Mouse (Mus musculus) midbrain, embryonic 11.5 days (tissue): ENCODE measurements at regions not wholly inside any gene's neighbourhood (a gene's known extent, or its start where the extent isn't known, plus 50 kb on each side); places are given as distances from the start of the nearest gene placed in this dataset.
"Not testable (repeated sequence)": the region's sequence is repeated elsewhere in the genome, so short reads cannot be mapped to it uniquely, and the experiment has no call there.

ENCODE experiments used
- ATAC-seq: fragments of 200-750 bp; cut with Nextera tagmentation; 2 replicates; pipeline ENCODE4 v1.8.0; 2017; ENCODE audit warnings: moderate TSS enrichment, moderate library complexity; ENCODE audit not compliant: low FRiP score
- DNase-seq: peaks from one replicate; pipeline ENCODE4 v3.0.0; 2015; ENCODE audit warnings: low spot score; ENCODE audit errors: missing footprints
- H3K27ac ChIP-seq: fragments of 300-500 bp; sonication (generic); 2 replicates; pipeline ENCODE4 v1.5.1; 2014; ENCODE audit warnings: low read depth, low read length
- H3K27me3 ChIP-seq: fragments of 300-500 bp; sonication (generic); 2 replicates; pipeline ENCODE4 v1.6.1; 2014; ENCODE audit warnings: mild to moderate bottlenecking, low read length, moderate library complexity, mixed read lengths; ENCODE audit not compliant: control insufficient read depth, insufficient read depth
- H3K36me3 ChIP-seq: fragments of 300-500 bp; sonication (generic); 2 replicates; pipeline ENCODE4 v1.6.1; 2014; ENCODE audit warnings: mild to moderate bottlenecking, low read length, moderate library complexity, mixed read lengths; ENCODE audit not compliant: control insufficient read depth, insufficient read depth
- H3K4me1 ChIP-seq: fragments of 300-500 bp; sonication (generic); 2 replicates; pipeline ENCODE4 v1.6.1; 2014; ENCODE audit warnings: low read length; ENCODE audit not compliant: control insufficient read depth, insufficient read depth
- H3K4me2 ChIP-seq: fragments of 300-500 bp; sonication (generic); 2 replicates; pipeline ENCODE4 v1.6.1; 2014; ENCODE audit warnings: mild to moderate bottlenecking, moderate library complexity
- H3K4me3 ChIP-seq: fragments of 300-500 bp; sonication (generic); 2 replicates; pipeline ENCODE4 v1.5.1; 2014; ENCODE audit warnings: low read depth, low read length
- H3K9ac ChIP-seq: fragments of 300-500 bp; sonication (generic); 2 replicates; pipeline ENCODE4 v1.6.1; 2014; ENCODE audit warnings: low read length
- H3K9me3 ChIP-seq: fragments of 300-500 bp; sonication (generic); 2 replicates; pipeline ENCODE4 v1.6.1; 2016; ENCODE audit warnings: low read length; ENCODE audit not compliant: control insufficient read depth
- WGBS: fragments of 180-500 bp; shearing (Covaris S2); extraction: QIAGEN DNeasy Blood & Tissue Kit; methylation state at CpG from one replicate; pipeline ENCODE4 v1.1.7; 2014; 5-methylcytosine and 5-hydroxymethylcytosine counted together

GRCm38 (mm10) chr12:98144464-98144863 is 114.8 kb downstream of the Galc start:
- WGBS: 69% methylated on average over 4 of the region's 4 CpGs
- Histone ChIP-seq H3K4me1 (no peaks in the 10 kb centered on the region), H3K36me3 (no peaks in the 10 kb centered on the region), H3K4me3 (no peak overlapping the region), H3K27me3 (no peaks in the 10 kb centered on the region), H3K4me2 (no peak overlapping the region), H3K27ac (no peak overlapping the region), H3K9me3 (no peaks in the 10 kb centered on the region), H3K9ac (no peak overlapping the region)
- ATAC-seq (no peak), DNase-seq (no peak)

- Histone ChIP-seq H3K4me1 (no peaks in the 10 kb centered on the region), H3K9ac (no peak overlapping the region), H3K36me3 (no peaks in the 10 kb centered on the region), H3K9me3 (no peaks in the 10 kb centered on the region), H3K4me3 (no peak overlapping the region), H3K4me2 (no peak overlapping the region), H3K27me3 (no peaks in the 10 kb centered on the region), H3K27ac (no peak overlapping the region)
- no peak for DNase-seq
- WGBS: 83% methylated on average over 1 of the region's 1 CpGs
- no peak for ATAC-seq
Observed at GRCm38 (mm10) chr12:98143170-98143569, 116.1 kb downstream of the Galc start.

- 72% methylated on average over 3 of the region's 3 CpGs for WGBS
- not testable (repeated sequence) for DNase-seq, H3K27ac ChIP-seq, H3K36me3 ChIP-seq, H3K9ac ChIP-seq, H3K9me3 ChIP-seq, H3K4me3 ChIP-seq, ATAC-seq, H3K4me1 ChIP-seq, H3K4me2 ChIP-seq, H3K27me3 ChIP-seq
Observed at GRCm38 (mm10) chr12:98139906-98140305, 119.4 kb downstream of the Galc start.

GRCm38 (mm10) chr12:98131276-98131675 is 128.0 kb downstream of the Galc start:
- ATAC-seq: no peak
- no peak overlapping the region for H3K4me3 ChIP-seq
- no peak overlapping the region for H3K27ac ChIP-seq
- no peak overlapping the region for H3K9ac ChIP-seq
- no peak overlapping the region for H3K4me2 ChIP-seq
- H3K4me1 ChIP-seq: no peaks in the 10 kb centered on the region
- H3K27me3 ChIP-seq: no peaks in the 10 kb centered on the region
- no peaks in the 10 kb centered on the region for H3K9me3 ChIP-seq
- no peak for DNase-seq
- no peaks in the 10 kb centered on the region for H3K36me3 ChIP-seq
- 69% methylated on average over 5 of the region's 5 CpGs for WGBS

- Histone ChIP-seq H3K9ac (no peak overlapping the region), H3K36me3 (no peaks in the 10 kb centered on the region), H3K4me1 (no peaks in the 10 kb centered on the region), H3K9me3 (no peaks in the 10 kb centered on the region), H3K27ac (no peak overlapping the region), H3K27me3 (no peaks in the 10 kb centered on the region), H3K4me3 (no peak overlapping the region), H3K4me2 (no peak overlapping the region)
- DNase-seq (no peak), ATAC-seq (no peak)
- 81% methylated on average over 3 of the region's 3 CpGs for WGBS
Observed at GRCm38 (mm10) chr12:98123541-98123940, 135.7 kb downstream of the Galc start.

GRCm38 (mm10) chr12:98108039-98108438 is 151.2 kb downstream of the Galc start:
- ATAC-seq (no peak), DNase-seq (no peak)
- 88% methylated on average over 9 of the region's 9 CpGs for WGBS
- no peak overlapping the region for H3K4me3 ChIP-seq
- H3K4me2 ChIP-seq: no peak overlapping the region
- H3K27ac ChIP-seq: no peak overlapping the region
- H3K36me3 ChIP-seq: no peaks in the 10 kb centered on the region
- H3K4me1 ChIP-seq: no peaks in the 10 kb centered on the region
- no peaks in the 10 kb centered on the region for H3K9me3 ChIP-seq
- no peak overlapping the region for H3K9ac ChIP-seq
- H3K27me3 ChIP-seq: no peaks in the 10 kb centered on the region

GRCm38 (mm10) chr12:98106789-98107684 is 152.2 kb downstream of the Galc start:
- Histone ChIP-seq H3K4me2 (no peak overlapping the region), H3K27ac (no peak overlapping the region)

GRCm38 (mm10) chr12:98106151-98106788 is 153.0 kb downstream of the Galc start:
- H3K27ac ChIP-seq: no peak overlapping the region
- H3K9ac ChIP-seq: no peak overlapping the region
- H3K4me1 ChIP-seq: no peaks in the 10 kb centered on the region
- no peaks in the 10 kb centered on the region for H3K36me3 ChIP-seq
- H3K9me3 ChIP-seq: no peaks in the 10 kb centered on the region
- no peaks in the 10 kb centered on the region for H3K27me3 ChIP-seq
- no peak overlapping the region for H3K4me3 ChIP-seq
- 45% methylated on average over 3 of the region's 3 CpGs for WGBS
- no peak overlapping the region for H3K4me2 ChIP-seq
- no peak for ATAC-seq
- DNase-seq: peak; percentile 64

More at GRCm38 (mm10) chr12:98106789-98107684, 152.2 kb downstream of the Galc start:
- Histone ChIP-seq H3K27me3 (no peaks in the 10 kb centered on the region), H3K36me3 (no peaks in the 10 kb centered on the region), H3K4me3 (no peak overlapping the region), H3K9ac (no peak overlapping the region), H3K9me3 (no peaks in the 10 kb centered on the region), H3K4me1 (no peaks in the 10 kb centered on the region)
- ATAC-seq (0 out of 2 replicates have a peak, but pooled peaks have one; percentile 35), DNase-seq (peak; percentile 64)
- WGBS: 52% methylated on average over 10 of the region's 10 CpGs

GRCm38 (mm10) chr12:98105749-98106148 is 153.5 kb downstream of the Galc start:
- Histone ChIP-seq H3K4me3 (no peak overlapping the region), H3K27me3 (no peaks in the 10 kb centered on the region), H3K4me1 (no peaks in the 10 kb centered on the region), H3K4me2 (no peak overlapping the region), H3K36me3 (no peaks in the 10 kb centered on the region), H3K27ac (no peak overlapping the region), H3K9me3 (no peaks in the 10 kb centered on the region), H3K9ac (no peak overlapping the region)
- ATAC-seq (no peak), DNase-seq (peak; percentile 19)
